In the genomic region with DNA sequence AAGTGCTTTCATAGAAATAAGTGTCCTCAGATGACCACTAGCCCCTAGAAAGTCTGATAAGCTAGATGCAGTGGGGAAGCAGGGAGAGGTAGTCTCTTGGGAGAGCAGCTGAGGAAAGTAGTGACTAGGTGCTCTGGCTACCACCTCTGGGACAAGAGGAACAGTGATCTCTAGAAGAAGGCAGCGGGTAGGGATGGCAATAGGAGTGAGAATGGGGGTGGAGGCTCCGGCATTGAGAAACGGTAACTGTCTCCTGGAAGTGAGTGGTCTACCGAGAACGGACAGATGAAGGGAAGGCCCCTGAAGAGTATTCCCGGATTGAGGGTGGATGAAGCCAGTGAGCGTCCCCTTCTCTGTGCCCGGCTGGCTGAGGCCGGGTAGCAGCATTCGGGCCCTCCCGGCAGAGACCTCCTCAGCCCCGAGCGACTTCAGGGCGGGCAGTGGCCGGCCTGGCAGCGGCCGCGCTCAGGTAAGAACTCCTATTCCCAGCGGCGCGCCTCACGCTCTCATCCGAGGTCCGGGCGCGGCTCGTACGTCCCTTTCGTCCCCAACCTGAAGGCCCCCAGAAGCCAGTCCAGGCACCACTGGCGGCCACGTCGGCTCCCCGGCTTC, we compare ENCODE assay signal across 8 mouse cellular contexts. TPM values are rescaled to one million over a fixed set of nuclear protein-coding genes. Genes with fewer than 3 reads are reported as not detected.
DNase-seq lines count a peak whose midpoint lies in the region; ATAC-seq and TF ChIP-seq lines count a peak whose summit lies in the region.

No protein-coding gene starts in this region.

- peak; percentile 21 for DNase-seq in heart, adult 8-10 months (ENCODE audit: low spot score)
- DNase-seq in heart, postnatal 4 days, result no peak
- no peak for DNase-seq in urinary bladder, postnatal 36 days (ENCODE audit: low spot score in 2 of 2)
- no peak for DNase-seq in spleen, postnatal 10 days (ENCODE audit: low spot score in 2 of 2)

- no peaks in the 10 kb centered on the region for H3K9me3 ChIP-seq in ES-Bruce4 (replicated peaks; ENCODE audit: control insufficient read depth, insufficient read depth, low read length, poor library complexity, severe bottlenecking)
- no peaks in the 10 kb centered on the region for H3K9me3 ChIP-seq in intestine, embryonic 16.5 days (ENCODE audit: control insufficient read depth, low read length)

- H3K4me3 ChIP-seq in ES-Bruce4 (ENCODE audit: low read depth, low read length), result peak overlapping the region; percentile 98
- peak overlapping the region; percentile 89 for H3K4me3 ChIP-seq in intestine, embryonic 16.5 days (ENCODE audit: low read length)

- H3K36me3 ChIP-seq in ES-Bruce4 (ENCODE audit: control insufficient read depth, insufficient read depth, low read length, poor library complexity, severe bottlenecking), result no peaks in the 10 kb centered on the region
- no peaks in the 10 kb centered on the region for H3K36me3 ChIP-seq in intestine, embryonic 16.5 days (ENCODE audit: control insufficient read depth, insufficient read depth, low read length)

- no peak for TF ChIP-seq EP300 in ES-Bruce4 (IDR thresholded peaks at IDR 0.05; ENCODE audit: insufficient read depth, low read depth, low read length)

- TF ChIP-seq CTCF in ES-Bruce4 (IDR thresholded peaks at IDR 0.05; ENCODE audit: low read depth, low read length), result no peak

- H3K4me1 ChIP-seq in ES-Bruce4 (ENCODE audit: control insufficient read depth, insufficient read depth, low read length), result no peaks in the 10 kb centered on the region
- H3K4me1 ChIP-seq in intestine, embryonic 16.5 days (ENCODE audit: control insufficient read depth, insufficient read depth, low read length), result peaks cover 9% of the 10 kb centered on the region

- no peak overlapping the region for H3K27ac ChIP-seq in ES-Bruce4 (ENCODE audit: insufficient read depth, low read length)
- no peak overlapping the region for H3K27ac ChIP-seq in intestine, embryonic 16.5 days (ENCODE audit: low read length)

- H3K27me3 ChIP-seq in ES-Bruce4 (ENCODE audit: control insufficient read depth, insufficient read depth, low read length, poor library complexity, severe bottlenecking), result peaks cover 2% of the 10 kb centered on the region; the same call in 1 of the 2 replicates
- no peaks in the 10 kb centered on the region for H3K27me3 ChIP-seq in intestine, embryonic 16.5 days (replicated peaks; ENCODE audit: control insufficient read depth, insufficient read depth, low read length)

- peak overlapping the region; percentile 89 for H3K9ac ChIP-seq in ES-Bruce4 (ENCODE audit: low read depth, poor library complexity, severe bottlenecking)
- peak overlapping the region; percentile 91 for H3K9ac ChIP-seq in intestine, embryonic 16.5 days (ENCODE audit: low read depth, low read length)

- under 1% methylated on average over 33 of the region's 33 CpGs for WGBS in intestine, embryonic 16.5 days

- ATAC-seq in erythroblast, adult 5-6 weeks (replicated peaks; ENCODE audit: low FRiP score, poor library complexity, severe bottlenecking), result peak; percentile 60
- ATAC-seq in intestine, embryonic 16.5 days, result peak; percentile 81
- 0 out of 2 replicates have a peak, but pooled peaks have one; percentile 23 for ATAC-seq in monocyte, adult 5-6 weeks (replicated peaks; ENCODE audit: insufficient number of reproducible peaks, low FRiP score, low TSS enrichment, poor library complexity, severe bottlenecking)

- no peak for TF ChIP-seq POLR2A in ES-Bruce4 (IDR thresholded peaks at IDR 0.05; ENCODE audit: insufficient read depth, low read length)

- peak overlapping the region; percentile 88 for H3K4me2 ChIP-seq in intestine, embryonic 16.5 days (ENCODE audit: low read depth, low read length)

RNA-seq across cellular contexts. Expression of gene Acer3, which starts 12.3 kb away (rescaled TPM):
- 10 to 100 TPM in 3 of 4 experiments, 1 to 10 TPM in 1; 7.6 to 13.8 (median 12.4) TPM for total RNA-seq in heart, adult 8-10 months (2022)
- total RNA-seq in heart, postnatal 4 days (2021), result 10 to 100 TPM; 18.0 to 22.0 TPM
- 18.4 and 19.2 TPM in 2 replicates for polyA plus RNA-seq in ES-Bruce4 (2011; ENCODE audit: insufficient read depth, insufficient read length, low read depth, missing spikeins)
- 18.4 and 22.2 TPM in 2 replicates for total RNA-seq in erythroblast, adult 5-6 weeks (2015; ENCODE audit: low replicate concordance)
- total RNA-seq in erythroblast, adult 5-6 weeks (2017; ENCODE audit: low replicate concordance), result 17.0 and 27.6 TPM in 2 replicates
- polyA plus RNA-seq in intestine, embryonic 16.5 days (2015; fragmentation: Nextera tagmentation; extraction: Ambion mirVana), result 17.1 and 20.5 TPM in 2 replicates
- 111 to 164 TPM (median 121 TPM) in 3 replicates for total RNA-seq in monocyte, adult 5-6 weeks (2017)

RNA-seq across cellular contexts. Expression of gene Tsku, which starts 52.4 kb away (rescaled TPM):
- 1 to 10 TPM; 1.9 to 2.8 (median 2.5) TPM for total RNA-seq in heart, adult 8-10 months (2022)
- 1 to 10 TPM; 8.7 to 9.2 TPM for total RNA-seq in heart, postnatal 4 days (2021)
- polyA plus RNA-seq in ES-Bruce4 (2011; ENCODE audit: insufficient read depth, insufficient read length, low read depth, missing spikeins), result 17.5 TPM in 2 replicates
- not detected in 2 replicates for total RNA-seq in erythroblast, adult 5-6 weeks (2015; ENCODE audit: low replicate concordance)
- total RNA-seq in erythroblast, adult 5-6 weeks (2017; ENCODE audit: low replicate concordance), result 1.1 TPM in 1 of 2 replicates, not detected in the other
- 6.2 and 7.5 TPM in 2 replicates for polyA plus RNA-seq in intestine, embryonic 16.5 days (2015; fragmentation: Nextera tagmentation; extraction: Ambion mirVana)
- total RNA-seq in monocyte, adult 5-6 weeks (2017), result not detected in 3 replicates

Comparison
In these comparisons a context has a peak if more than half of its experiments do, and no peak if none do; other contexts are left out.
1. ATAC-seq: peak in every context shown above with its lines; median percentile 81 in intestine, embryonic 16.5 days; 60 in erythroblast, adult 5-6 weeks; 23 in monocyte, adult 5-6 weeks.